Mouse (Mus musculus) hindbrain, embryonic 10.5 days (tissue): ENCODE data around the gene Prdx5. TPM values are rescaled to one million over a fixed set of nuclear protein-coding genes. Genes with fewer than 3 reads are reported as not detected.

ENCODE experiments used
- DNase-seq: peaks from one replicate; pipeline ENCODE4 v3.0.0-alpha.2; 2017; ENCODE audit warnings: low spot score
- H3K27ac ChIP-seq: fragments of 300-500 bp; sonication (generic); 2 replicates; pipeline ENCODE4 v1.5.1; 2016; ENCODE audit warnings: mild to moderate bottlenecking, moderate library complexity
- H3K27me3 ChIP-seq: fragments of 300-500 bp; sonication (generic); 2 replicates; pipeline ENCODE4 v1.6.1; 2016; ENCODE audit warnings: mild to moderate bottlenecking; ENCODE audit not compliant: poor library complexity, insufficient read depth, severe bottlenecking
- H3K36me3 ChIP-seq: fragments of 300-500 bp; sonication (generic); 2 replicates; pipeline ENCODE4 v1.6.1; 2016; ENCODE audit warnings: mild to moderate bottlenecking, moderate library complexity
- H3K4me1 ChIP-seq: fragments of 300-500 bp; sonication (generic); replicated peaks from 2 replicates; pipeline ENCODE4 v1.6.1; 2016; ENCODE audit warnings: mild to moderate bottlenecking
- H3K4me3 ChIP-seq: fragments of 300-500 bp; sonication (generic); 2 replicates; pipeline ENCODE4 v1.5.1; 2016; ENCODE audit warnings: mild to moderate bottlenecking, moderate library complexity
- H3K9me3 ChIP-seq: fragments of 300-500 bp; sonication (generic); 2 replicates; pipeline ENCODE4 v1.6.1; 2016; ENCODE audit warnings: mild to moderate bottlenecking, moderate library complexity
- WGBS: fragments of 180-500 bp; shearing (Covaris S2); methylation state at CpG from one replicate; pipeline ENCODE4 v1.1.7; 2016; 5-methylcytosine and 5-hydroxymethylcytosine counted together
- polyA plus RNA-seq: library from polyadenylated mRNA; unstranded; fragments of >200 nt; fragmentation: Nextera tagmentation; extraction: Ambion mirVana; gene quantifications from 2 replicates; pipeline ENCODE4 v1.2.1, GENCODE M21; 2016

Prdx5 gene
- polyA plus RNA-seq, 1 experiment from 2014 or later = 196 TPM

DNA sequence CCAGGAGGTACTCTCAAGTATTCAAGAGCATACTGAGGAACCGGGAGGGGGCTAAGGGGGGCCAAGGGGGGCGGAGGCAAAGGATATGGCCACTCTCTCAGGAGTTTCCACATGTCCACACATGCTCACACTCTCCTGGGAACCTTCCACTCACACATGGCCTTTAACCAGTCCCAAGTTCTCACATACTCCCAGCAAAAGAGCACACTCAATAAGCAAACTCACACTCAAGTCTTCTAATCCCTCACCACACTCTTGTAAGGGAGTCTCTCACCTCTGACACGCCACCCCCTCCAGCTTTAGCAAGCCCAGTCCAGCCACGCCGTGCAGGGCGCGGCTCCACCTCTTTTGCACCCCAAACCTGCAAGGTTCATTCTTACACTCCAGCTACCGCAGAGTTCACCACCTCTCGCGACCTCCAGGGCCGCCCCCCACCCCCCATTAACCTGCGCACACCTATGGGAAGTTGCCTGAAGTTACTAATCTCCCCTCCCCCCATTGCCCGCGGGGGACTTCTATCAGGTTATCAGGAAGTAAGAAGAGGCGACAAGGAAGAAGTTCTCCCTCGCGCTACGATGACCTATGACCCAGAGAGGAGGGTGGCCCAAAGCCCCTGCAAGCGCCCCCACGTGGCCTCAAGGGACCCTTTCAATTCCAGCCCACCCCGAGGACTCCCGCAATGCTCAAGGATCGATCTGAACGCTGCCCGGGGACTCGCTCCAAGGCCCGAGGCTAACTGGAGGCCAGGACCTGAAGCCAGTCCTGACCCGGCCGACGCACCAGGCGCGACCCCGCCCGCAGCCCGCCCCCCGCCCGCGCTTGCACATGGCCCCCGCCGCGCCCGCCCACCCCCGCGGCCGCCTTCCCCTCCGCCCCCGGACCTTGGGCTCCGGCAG is 11.1 kb upstream of the Prdx5 start:
- 1% methylated on average over 48 of the region's 48 CpGs for WGBS
- DNase-seq = peak; percentile 70

DNA sequence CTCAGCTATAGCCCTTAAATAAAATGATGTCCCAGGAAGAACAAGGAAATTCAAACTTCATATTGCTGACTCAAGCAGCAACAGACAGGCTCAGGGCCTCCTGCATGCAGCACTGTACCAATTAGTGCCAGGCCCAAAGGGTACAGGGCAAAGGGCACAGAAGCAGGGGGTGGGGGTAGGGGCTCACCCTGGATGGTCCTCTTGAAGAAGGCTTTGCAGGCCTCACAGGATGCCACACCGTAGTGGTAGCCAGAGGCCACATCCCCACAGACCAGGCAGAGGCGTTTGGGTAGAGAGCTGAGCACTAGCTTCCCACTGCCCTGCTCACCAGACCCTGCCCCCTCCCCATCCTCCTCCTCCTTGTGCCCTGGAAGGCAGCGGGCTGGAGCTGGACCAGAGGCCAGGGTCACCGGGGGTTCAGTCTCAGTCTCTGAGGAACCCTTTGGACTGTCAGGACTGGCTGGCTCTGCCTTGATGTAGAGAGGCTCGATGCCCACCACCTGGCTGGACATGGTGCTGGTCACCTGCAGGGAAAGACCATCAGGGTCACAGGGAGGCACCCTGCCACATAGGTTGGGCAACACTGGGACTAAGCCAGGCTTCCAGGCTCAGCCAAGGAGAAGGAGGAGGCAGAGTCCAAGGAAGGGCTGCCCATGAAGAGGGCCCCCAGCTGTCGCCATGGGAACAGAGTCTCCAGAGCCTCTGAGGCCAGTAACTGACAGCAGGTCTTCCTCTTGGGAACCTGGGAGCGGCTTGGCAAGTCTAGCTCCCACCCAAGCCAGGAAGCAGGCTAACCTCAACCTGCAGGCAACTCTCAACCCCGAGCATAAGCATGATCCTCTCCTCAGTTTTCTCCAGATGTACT is 10.2 kb upstream of the Prdx5 start:
- Histone ChIP-seq H3K27me3 (peaks cover 31% of the 10 kb centered on the region), H3K36me3 (no peaks in the 10 kb centered on the region), H3K4me1 (peaks cover 34% of the 10 kb centered on the region), H3K4me3 (peak overlapping the region; percentile 81), H3K9me3 (no peaks in the 10 kb centered on the region), H3K27ac (peak overlapping the region; percentile 97)
- DNase-seq = peak; percentile 39
- 42% methylated on average over 8 of the region's 8 CpGs for WGBS

More for the DNA sequence above, 11.1 kb upstream of the Prdx5 start:
- H3K36me3 ChIP-seq = no peaks in the 10 kb centered on the region
- no peaks in the 10 kb centered on the region for H3K9me3 ChIP-seq
- H3K27ac ChIP-seq = peak overlapping the region; percentile 97
- peaks cover 43% of the 10 kb centered on the region for H3K4me1 ChIP-seq
- peak overlapping the region; percentile 81 for H3K4me3 ChIP-seq
- peaks cover 39% of the 10 kb centered on the region for H3K27me3 ChIP-seq

DNA sequence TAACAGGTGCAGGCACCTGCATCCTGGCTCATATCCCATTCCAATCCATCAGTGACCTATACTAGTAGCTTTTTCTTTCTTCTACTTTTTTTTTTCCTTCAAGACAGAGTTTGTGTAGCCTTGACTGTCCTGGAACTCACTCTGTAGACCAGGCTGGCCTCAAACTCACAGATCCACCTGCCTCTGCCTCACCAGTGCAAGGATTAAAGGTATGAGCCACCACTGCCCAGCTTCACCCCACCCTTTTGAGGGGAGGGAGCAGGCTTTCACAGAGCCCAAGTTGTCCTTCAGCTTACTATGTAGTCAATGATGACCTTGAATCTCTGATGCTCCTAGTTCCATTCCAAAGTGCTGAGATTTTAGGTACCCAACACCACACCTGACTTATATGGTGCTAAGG is 9.5 kb upstream of the Prdx5 start:
- Histone ChIP-seq H3K27me3 (peaks cover 24% of the 10 kb centered on the region), H3K9me3 (no peaks in the 10 kb centered on the region), H3K4me3 (no peak overlapping the region), H3K27ac (no peak overlapping the region), H3K36me3 (0 out of 2 replicates have a peak, but pooled peaks cover 2% of the 10 kb centered on the region), H3K4me1 (peaks cover 27% of the 10 kb centered on the region)
- DNase-seq = no peak

DNA sequence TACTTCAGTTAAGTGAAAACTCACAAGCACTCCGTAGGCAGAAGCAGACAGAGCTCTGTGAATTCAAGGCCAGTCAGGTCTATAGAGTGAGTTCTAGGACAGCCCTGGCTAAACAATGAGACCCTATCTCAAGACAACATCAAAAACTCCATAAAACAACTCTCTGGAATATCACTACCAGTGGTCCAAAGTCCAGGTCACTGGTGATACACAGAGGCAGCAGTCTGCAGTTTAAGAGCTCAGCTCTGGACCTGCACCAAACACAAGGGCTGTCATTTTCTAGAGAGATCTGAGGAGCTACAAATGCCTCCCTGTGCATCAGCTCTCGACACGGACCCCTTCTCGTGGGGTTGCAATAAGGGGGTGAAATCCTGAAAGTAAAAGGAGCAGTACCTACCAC is 8.4 kb upstream of the Prdx5 start:
- DNase-seq = no peak
- 95% methylated on average over 4 of the region's 4 CpGs for whole genome bisulfite sequencing
- Histone ChIP-seq H3K4me3 (no peak overlapping the region), H3K27ac (no peak overlapping the region), H3K4me1 (peaks cover 31% of the 10 kb centered on the region), H3K9me3 (no peaks in the 10 kb centered on the region), H3K27me3 (peaks cover 13% of the 10 kb centered on the region), H3K36me3 (peaks cover 13% of the 10 kb centered on the region)

DNA sequence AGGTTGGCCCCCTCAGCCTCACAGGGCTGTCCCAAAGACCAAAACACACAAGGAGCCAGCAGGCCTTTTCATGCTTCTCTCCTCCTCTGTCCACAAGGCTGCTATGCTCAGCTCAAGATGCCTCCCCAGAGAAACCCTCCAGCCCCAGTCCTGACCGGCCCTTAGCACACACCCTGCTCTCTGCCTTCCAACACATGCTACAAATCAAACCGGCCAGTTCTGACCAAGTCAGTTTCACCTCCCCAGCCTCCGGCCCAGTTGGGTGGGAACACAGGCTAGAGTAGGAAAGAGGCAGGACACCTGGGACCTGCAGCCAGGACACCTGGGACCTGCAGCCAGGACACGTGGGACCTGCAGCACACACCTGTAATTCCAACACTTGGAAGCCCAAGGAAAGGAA is 6.6 kb upstream of the Prdx5 start:
- Histone ChIP-seq H3K9me3 (no peaks in the 10 kb centered on the region), H3K27ac (no peak overlapping the region), H3K27me3 (no peaks in the 10 kb centered on the region), H3K4me3 (no peak overlapping the region), H3K36me3 (peaks cover 31% of the 10 kb centered on the region), H3K4me1 (peaks cover 31% of the 10 kb centered on the region)
- WGBS = 81% methylated on average over 4 of the region's 4 CpGs
- no peak for DNase-seq

DNA sequence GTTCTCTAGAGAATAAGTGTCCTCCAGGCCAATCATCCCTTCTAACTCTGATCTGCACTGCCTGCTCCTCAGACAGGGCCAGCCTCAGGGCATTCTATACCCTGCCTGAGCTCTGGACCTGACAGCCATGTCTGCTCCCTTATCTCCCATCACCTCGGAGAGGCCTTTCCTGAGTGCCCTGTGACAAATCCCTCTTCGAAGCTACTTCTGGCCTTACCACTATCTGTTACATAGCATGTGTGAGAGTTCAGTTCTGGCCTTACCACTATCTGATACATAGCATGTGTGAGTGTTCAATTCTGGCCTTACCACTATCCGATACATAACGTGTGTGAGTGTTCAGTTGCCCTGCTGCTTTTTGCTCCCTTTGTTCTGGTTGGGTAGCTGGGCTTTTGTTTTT is 5.4 kb upstream of the Prdx5 start:
- 92% methylated on average over 4 of the region's 4 CpGs for WGBS
- Histone ChIP-seq H3K4me3 (no peak overlapping the region), H3K27ac (no peak overlapping the region), H3K36me3 (peaks cover 38% of the 10 kb centered on the region), H3K9me3 (no peaks in the 10 kb centered on the region), H3K27me3 (no peaks in the 10 kb centered on the region), H3K4me1 (peaks cover 30% of the 10 kb centered on the region)
- no peak for DNase-seq

DNA sequence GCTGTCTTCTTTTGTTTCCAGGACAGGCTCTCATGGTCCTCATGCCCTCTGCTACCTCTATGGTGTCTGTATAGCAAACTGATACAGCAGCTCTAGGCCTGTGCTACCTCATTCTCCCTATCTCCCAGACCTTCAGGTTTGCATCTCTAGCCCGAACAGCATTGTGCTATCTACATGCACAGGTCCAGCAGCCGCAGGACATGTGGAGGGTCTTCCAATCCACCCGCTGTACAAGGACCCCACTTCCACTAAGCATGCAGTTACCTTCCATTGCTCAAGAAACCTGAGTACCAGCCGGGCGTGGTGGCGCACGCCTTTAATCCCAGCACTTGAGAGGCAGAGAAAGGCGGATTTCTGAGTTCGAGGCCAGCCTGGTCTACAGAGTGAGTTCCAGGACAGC is 4.6 kb upstream of the Prdx5 start:
- Histone ChIP-seq H3K9me3 (no peaks in the 10 kb centered on the region), H3K27ac (no peak overlapping the region), H3K36me3 (peaks cover 38% of the 10 kb centered on the region), H3K4me3 (no peak overlapping the region), H3K27me3 (no peaks in the 10 kb centered on the region), H3K4me1 (peaks cover 23% of the 10 kb centered on the region)
- no peak for DNase-seq
- 92% methylated on average over 9 of the region's 9 CpGs for WGBS

DNA sequence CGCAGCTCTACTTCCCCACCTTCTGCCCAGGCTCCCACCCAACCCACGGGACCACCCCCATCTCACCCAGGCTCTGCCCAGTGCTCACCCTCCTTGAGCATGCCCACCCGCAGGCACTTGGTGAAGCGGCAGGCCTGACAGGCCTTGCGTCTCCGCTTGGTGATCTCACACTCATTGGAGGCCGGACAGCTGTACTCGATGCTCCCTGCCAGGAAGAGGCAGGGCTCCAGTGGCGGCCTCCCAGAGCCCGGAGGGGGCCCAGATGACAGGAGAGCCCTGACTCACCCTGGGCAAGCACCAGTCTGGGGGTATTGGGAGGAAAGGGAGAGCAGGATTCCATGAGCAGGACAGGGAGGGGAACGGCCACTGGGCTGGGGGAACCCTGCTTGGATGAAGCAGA is 4.1 kb upstream of the Prdx5 start:
- Histone ChIP-seq H3K9me3 (no peaks in the 10 kb centered on the region), H3K27ac (no peak overlapping the region)

DNA sequence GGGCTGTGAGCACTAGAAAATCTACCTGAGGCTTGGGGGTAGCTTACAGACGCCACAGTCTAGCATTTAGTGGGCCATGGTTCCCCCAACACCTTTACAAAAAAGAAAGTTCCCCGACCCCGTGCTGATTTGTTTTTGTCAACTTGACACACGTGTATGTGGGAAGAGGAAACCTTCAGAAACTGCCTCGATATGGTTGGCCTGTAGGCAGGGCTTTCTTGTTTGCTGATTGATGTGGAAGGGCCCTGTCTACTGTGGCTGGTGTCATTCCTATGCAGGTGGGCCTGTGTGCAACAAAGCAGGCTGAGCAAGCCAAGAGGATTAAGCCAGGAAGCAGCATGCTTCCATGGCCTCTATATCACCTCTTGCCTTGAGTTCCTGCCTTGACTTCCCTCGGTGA is 3.1 kb upstream of the Prdx5 start:
- Histone ChIP-seq H3K27ac (no peak overlapping the region), H3K9me3 (no peaks in the 10 kb centered on the region), H3K4me3 (no peak overlapping the region), H3K27me3 (no peaks in the 10 kb centered on the region), H3K36me3 (peaks cover 38% of the 10 kb centered on the region), H3K4me1 (peaks cover 35% of the 10 kb centered on the region)
- no peak for DNase-seq
- WGBS = 89% methylated on average over 6 of the region's 6 CpGs

More for the DNA sequence above, 4.1 kb upstream of the Prdx5 start:
- WGBS = 84% methylated on average over 11 of the region's 11 CpGs
- DNase-seq = no peak
- Histone ChIP-seq H3K36me3 (peaks cover 38% of the 10 kb centered on the region), H3K27me3 (no peaks in the 10 kb centered on the region), H3K4me1 (peaks cover 25% of the 10 kb centered on the region), H3K4me3 (0 out of 2 replicates have a peak overlapping the region, but pooled peaks have one; percentile 1)

DNA sequence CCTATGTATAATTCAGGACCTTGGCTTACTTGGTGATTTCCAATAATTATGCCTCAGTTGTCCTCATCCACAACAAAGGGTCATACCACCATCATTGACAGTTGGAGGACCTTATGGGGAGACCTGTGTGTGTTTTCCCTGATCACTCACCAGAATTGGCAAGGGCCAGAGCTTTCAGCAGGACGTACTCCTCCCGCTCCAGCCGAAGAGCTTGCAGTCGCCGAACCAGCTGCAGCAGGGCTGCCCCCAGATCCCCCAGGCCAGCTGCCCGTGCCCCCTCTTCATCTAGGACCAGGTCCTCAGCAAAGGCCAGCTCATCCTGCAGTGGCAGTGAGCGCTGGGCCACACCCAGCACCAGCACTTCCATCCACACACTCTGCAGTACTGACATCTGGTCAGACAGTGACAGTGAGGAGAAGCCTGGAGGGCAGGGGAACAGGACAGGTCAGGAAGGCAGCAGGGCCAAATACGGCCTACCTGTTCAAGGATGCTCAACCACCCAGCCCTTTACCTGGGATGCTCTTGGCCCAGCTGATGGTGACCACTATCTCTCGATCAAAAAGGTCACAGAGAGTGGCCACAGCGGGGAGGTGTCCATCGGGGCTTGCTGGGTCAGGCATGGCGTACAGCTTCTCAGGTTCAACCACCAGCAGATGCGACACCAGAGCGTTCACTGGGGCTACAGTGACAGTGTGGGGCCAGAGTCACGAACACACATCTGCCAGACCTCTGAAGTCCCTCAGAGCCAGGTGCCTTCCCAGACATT is 2.5 kb upstream of the Prdx5 start:
- WGBS = 93% methylated on average over 15 of the region's 15 CpGs
- H3K4me3 ChIP-seq = no peak overlapping the region

DNA sequence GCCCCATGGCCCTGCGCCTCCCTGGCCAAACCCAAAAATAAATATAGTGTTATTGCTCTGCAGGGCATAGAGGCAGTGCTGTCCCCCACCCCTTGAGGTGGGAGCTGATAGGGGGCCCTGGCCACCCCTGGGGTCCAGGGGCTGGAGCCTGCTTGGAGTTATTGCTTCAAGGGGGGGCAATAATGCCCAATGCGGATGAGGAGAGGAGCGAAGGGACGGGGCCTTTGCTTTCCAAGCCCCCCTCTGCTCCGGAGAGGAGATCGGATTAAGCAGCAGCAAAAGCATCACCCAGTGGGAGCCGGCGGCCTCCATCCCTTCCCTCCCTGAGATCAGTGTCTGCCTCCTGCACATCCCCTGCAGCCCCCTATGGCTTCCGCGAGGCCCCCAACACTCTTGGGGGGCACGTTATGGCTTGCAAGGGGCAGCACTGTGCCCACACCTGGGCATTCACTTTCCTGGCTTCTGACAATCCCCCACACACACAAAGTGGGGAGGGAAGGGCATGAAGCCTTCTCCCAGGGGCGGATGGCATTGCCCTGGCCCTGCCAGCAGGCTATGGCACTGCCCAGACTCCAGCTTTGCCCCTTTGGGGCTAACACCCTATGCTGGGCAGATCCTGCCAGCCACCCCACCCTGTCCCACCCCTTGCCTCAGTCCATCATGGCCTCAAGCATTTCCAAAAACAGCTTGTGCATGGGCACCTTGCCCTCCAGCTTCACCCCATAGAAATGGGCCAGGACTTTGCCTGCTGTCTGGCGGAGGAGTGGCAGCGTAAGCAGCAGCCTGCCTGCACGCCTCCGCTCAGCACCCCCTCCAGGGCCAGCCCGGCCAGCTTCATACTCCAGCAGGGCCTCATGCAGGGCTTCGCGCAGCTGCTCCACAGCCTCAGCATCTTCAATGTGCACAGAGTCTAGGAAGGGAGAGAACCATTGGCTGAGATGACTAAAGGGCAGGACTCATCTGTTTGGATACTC is 1.5 kb upstream of the Prdx5 start:
- peaks cover 46% of the 10 kb centered on the region for H3K4me1 ChIP-seq
- no peaks in the 10 kb centered on the region for H3K9me3 ChIP-seq
- no peak for DNase-seq
- WGBS = 87% methylated on average over 19 of the region's 19 CpGs
- H3K27ac ChIP-seq = no peak overlapping the region; the same call in 1 of the 2 replicates
- peaks cover 49% of the 10 kb centered on the region for H3K36me3 ChIP-seq
- peak overlapping the region; percentile 71 for H3K4me3 ChIP-seq
- H3K27me3 ChIP-seq = no peaks in the 10 kb centered on the region

More for the DNA sequence above, 2.5 kb upstream of the Prdx5 start:
- H3K27ac ChIP-seq = no peak overlapping the region
- no peak for DNase-seq
- peaks cover 39% of the 10 kb centered on the region for H3K36me3 ChIP-seq
- no peaks in the 10 kb centered on the region for H3K27me3 ChIP-seq
- H3K4me1 ChIP-seq = peaks cover 41% of the 10 kb centered on the region
- no peaks in the 10 kb centered on the region for H3K9me3 ChIP-seq
